Mouse (Mus musculus): ENCODE results near the gene Triobp. TPM values are rescaled to one million over a fixed set of nuclear protein-coding genes. Genes with fewer than 3 reads are reported as not detected.

Triobp gene
- polyA plus RNA-seq, 1 experiment = 35.7 TPM

DNA sequence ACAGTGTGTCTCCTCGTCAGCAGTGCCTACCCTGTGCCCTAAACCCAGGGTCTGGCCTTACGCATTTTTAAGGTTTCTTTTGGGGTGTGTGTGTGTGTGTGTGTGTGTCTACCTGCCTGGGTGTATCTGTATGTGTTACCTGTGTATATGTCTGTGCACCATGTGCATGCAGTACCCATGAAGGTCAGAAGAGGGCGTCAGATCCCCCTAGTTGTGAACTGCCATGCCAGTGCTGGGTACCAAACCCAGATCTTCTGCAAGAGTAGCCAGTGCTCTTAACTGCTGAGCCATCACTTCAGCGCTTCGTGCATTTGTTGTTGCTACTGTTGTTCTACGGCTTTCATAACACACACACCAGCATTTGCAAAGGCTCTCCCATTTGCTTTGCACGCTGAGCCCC, 44.7 kb downstream of the Triobp start:
- H3K79me2 ChIP-seq (ENCODE audit: control insufficient read depth, insufficient read depth) = peaks cover 4% of the 10 kb centered on the region
- H3K36me3 ChIP-seq (ENCODE audit: control insufficient read depth, insufficient read depth) = peaks cover 48% of the 10 kb centered on the region
- H3ac ChIP-seq (ENCODE audit: control insufficient read depth, insufficient read length, low read depth) = no peak overlapping the region
- H3K79me3 ChIP-seq (ENCODE audit: low read depth) = no peaks in the 10 kb centered on the region
- TF ChIP-seq CTCF (IDR thresholded peaks at IDR 0.05; ENCODE audit: control insufficient read depth, insufficient read depth, insufficient read length) = no peak
- TF ChIP-seq MYOD1 (IDR thresholded peaks at IDR 0.05; ENCODE audit: control insufficient read depth, insufficient read length, low read depth) = no peak
- no peak for TF ChIP-seq CEBPB (IDR thresholded peaks at IDR 0.05; ENCODE audit: low read depth)
- TF ChIP-seq MYOG (IDR thresholded peaks at IDR 0.05; ENCODE audit: control insufficient read depth, extremely low read depth, insufficient read length) = no peak
- no peak for TF ChIP-seq MAX (IDR thresholded peaks at IDR 0.05)
- TF ChIP-seq FOSL1 (IDR thresholded peaks at IDR 0.05; ENCODE audit: insufficient read depth, low read length, poor library complexity, severe bottlenecking) = no peak
- no peak for TF ChIP-seq USF1 (IDR thresholded peaks at IDR 0.05; ENCODE audit: low read depth)
- no peaks in the 10 kb centered on the region for H3K27me3 ChIP-seq (ENCODE audit: control insufficient read depth, insufficient read depth, insufficient read length)
- no peak overlapping the region for H3K4me3 ChIP-seq (ENCODE audit: insufficient read depth, poor library complexity, severe bottlenecking)

DNA sequence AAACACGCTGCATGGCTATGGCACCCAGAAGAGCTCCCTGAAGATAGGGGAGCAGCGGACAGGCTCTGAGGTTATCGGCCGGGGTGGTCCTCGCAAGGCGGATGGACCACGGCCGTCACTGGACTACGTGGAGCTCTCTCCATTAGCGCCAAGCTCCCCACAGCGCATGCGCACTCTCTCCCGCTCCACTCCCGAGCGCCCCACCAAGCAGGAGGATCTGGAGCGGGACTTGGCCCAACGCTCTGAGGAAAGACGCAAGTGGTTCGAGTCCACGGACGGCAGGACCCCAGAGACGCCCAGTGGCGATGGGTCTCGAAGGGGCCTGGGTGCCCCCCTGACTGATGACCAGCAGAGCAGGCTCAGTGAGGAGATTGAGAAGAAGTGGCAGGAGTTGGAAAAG, 45.4 kb downstream of the Triobp start:
- H3K4me3 ChIP-seq (ENCODE audit: insufficient read depth, poor library complexity, severe bottlenecking) = no peak overlapping the region
- no peak overlapping the region for H3ac ChIP-seq (ENCODE audit: control insufficient read depth, insufficient read length, low read depth)
- no peaks in the 10 kb centered on the region for H3K79me3 ChIP-seq (ENCODE audit: low read depth)
- no peaks in the 10 kb centered on the region for H3K27me3 ChIP-seq (ENCODE audit: control insufficient read depth, insufficient read depth, insufficient read length)
- TF ChIP-seq CEBPB (IDR thresholded peaks at IDR 0.05; ENCODE audit: low read depth) (no peak), CTCF (IDR thresholded peaks at IDR 0.05; ENCODE audit: control insufficient read depth, insufficient read depth, insufficient read length) (no peak), USF1 (IDR thresholded peaks at IDR 0.05; ENCODE audit: low read depth) (no peak), MYOD1 (IDR thresholded peaks at IDR 0.05; ENCODE audit: control insufficient read depth, insufficient read length, low read depth) (no peak), MAX (IDR thresholded peaks at IDR 0.05) (no peak), FOSL1 (IDR thresholded peaks at IDR 0.05; ENCODE audit: insufficient read depth, low read length, poor library complexity, severe bottlenecking) (no peak), MYOG (IDR thresholded peaks at IDR 0.05; ENCODE audit: control insufficient read depth, extremely low read depth, insufficient read length) (no peak)
- no peaks in the 10 kb centered on the region for H3K79me2 ChIP-seq (ENCODE audit: control insufficient read depth, insufficient read depth)
- peaks cover 48% of the 10 kb centered on the region for H3K36me3 ChIP-seq (ENCODE audit: control insufficient read depth, insufficient read depth)

DNA sequence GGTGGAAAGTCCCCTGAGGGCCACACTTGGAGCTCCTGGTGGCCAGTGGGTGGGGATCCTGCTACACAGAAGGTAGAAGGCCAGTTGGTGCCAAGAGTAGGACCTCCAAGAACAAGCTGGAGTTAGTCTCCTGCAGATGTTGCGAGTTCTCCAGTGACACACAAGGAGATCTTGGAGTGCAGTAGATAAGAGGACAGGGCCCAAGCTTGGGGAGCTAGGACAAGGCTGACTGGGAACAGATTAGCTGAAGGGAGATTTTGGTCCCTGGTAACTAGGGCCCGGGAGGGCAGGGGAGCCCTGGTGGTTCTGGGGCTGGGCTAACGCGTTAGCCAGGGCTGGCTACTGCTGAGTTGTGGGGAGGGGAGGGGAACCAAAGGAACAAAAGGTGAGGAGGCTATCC, 48.4 kb downstream of the Triobp start:
- Histone ChIP-seq H3K79me3 (ENCODE audit: low read depth) (no peaks in the 10 kb centered on the region), H3ac (ENCODE audit: control insufficient read depth, insufficient read length, low read depth) (no peak overlapping the region), H3K36me3 (ENCODE audit: control insufficient read depth, insufficient read depth) (peaks cover 44% of the 10 kb centered on the region), H3K79me2 (ENCODE audit: control insufficient read depth, insufficient read depth) (no peaks in the 10 kb centered on the region), H3K4me3 (ENCODE audit: insufficient read depth, poor library complexity, severe bottlenecking) (no peak overlapping the region), H3K27me3 (ENCODE audit: control insufficient read depth, insufficient read depth, insufficient read length) (no peaks in the 10 kb centered on the region)
- TF ChIP-seq USF1 (IDR thresholded peaks at IDR 0.05; ENCODE audit: low read depth) (no peak), CEBPB (IDR thresholded peaks at IDR 0.05; ENCODE audit: low read depth) (no peak), MYOD1 (IDR thresholded peaks at IDR 0.05; ENCODE audit: control insufficient read depth, insufficient read length, low read depth) (no peak), MAX (IDR thresholded peaks at IDR 0.05) (no peak), MYOG (IDR thresholded peaks at IDR 0.05; ENCODE audit: control insufficient read depth, extremely low read depth, insufficient read length) (no peak), CTCF (IDR thresholded peaks at IDR 0.05; ENCODE audit: control insufficient read depth, insufficient read depth, insufficient read length) (no peak), FOSL1 (IDR thresholded peaks at IDR 0.05; ENCODE audit: insufficient read depth, low read length, poor library complexity, severe bottlenecking) (no peak)

DNA sequence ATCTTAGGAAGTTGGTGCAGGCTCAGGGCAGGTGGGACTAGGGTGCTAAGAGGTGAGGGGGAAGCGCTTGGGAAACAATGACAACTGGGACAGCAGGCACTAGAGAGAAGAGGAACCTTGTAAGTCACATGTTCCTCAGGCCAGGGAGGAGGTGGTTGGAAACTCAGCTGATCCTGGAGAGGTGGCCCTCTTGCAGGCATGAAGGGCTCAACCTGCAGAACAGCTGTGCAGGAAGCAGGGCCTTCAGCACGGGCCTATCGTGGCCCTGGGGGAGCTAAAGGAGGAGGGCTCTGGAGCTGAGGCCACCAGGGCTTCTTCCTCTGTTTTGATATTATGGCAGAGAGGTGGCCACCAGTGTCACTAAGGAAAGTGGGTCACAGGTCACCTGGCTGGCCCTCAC, 49.1 kb downstream of the Triobp start:
- no peak for TF ChIP-seq FOSL1 (IDR thresholded peaks at IDR 0.05; ENCODE audit: insufficient read depth, low read length, poor library complexity, severe bottlenecking)
- TF ChIP-seq CTCF (IDR thresholded peaks at IDR 0.05; ENCODE audit: control insufficient read depth, insufficient read depth, insufficient read length) = no peak
- TF ChIP-seq CEBPB (IDR thresholded peaks at IDR 0.05; ENCODE audit: low read depth) = no peak
- no peak for TF ChIP-seq MYOG (IDR thresholded peaks at IDR 0.05; ENCODE audit: control insufficient read depth, extremely low read depth, insufficient read length)
- TF ChIP-seq USF1 (IDR thresholded peaks at IDR 0.05; ENCODE audit: low read depth) = no peak
- no peak for TF ChIP-seq MAX (IDR thresholded peaks at IDR 0.05)
- no peak for TF ChIP-seq MYOD1 (IDR thresholded peaks at IDR 0.05; ENCODE audit: control insufficient read depth, insufficient read length, low read depth)
- H3K79me2 ChIP-seq (ENCODE audit: control insufficient read depth, insufficient read depth) = no peaks in the 10 kb centered on the region
- no peak overlapping the region for H3K4me3 ChIP-seq (ENCODE audit: insufficient read depth, poor library complexity, severe bottlenecking)
- no peaks in the 10 kb centered on the region for H3K27me3 ChIP-seq (ENCODE audit: control insufficient read depth, insufficient read depth, insufficient read length)
- H3ac ChIP-seq (ENCODE audit: control insufficient read depth, insufficient read length, low read depth) = no peak overlapping the region
- peaks cover 43% of the 10 kb centered on the region for H3K36me3 ChIP-seq (ENCODE audit: control insufficient read depth, insufficient read depth)
- no peaks in the 10 kb centered on the region for H3K79me3 ChIP-seq (ENCODE audit: low read depth)

DNA sequence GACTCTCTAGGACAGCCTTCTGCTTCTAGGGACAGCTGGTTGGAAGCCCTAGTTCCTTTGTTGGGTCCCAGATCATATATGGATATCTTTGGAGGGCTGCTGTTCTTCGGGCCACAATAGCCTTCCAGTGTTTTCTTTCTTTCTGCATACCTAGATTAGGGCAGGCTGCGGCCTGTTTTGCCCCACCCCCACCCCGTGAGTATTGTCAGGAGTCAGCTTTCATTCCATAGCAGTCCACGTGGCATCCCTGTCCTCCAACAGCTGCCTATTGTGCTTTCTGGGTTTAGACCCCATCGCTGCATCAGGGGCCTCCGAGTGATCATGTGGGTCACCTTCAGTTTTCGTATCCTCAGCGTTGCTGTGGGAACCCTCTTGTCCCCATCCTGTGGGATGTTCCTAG, 50.8 kb downstream of the Triobp start:
- Histone ChIP-seq H3K79me2 (ENCODE audit: control insufficient read depth, insufficient read depth) (no peaks in the 10 kb centered on the region), H3K79me3 (ENCODE audit: low read depth) (no peaks in the 10 kb centered on the region), H3K36me3 (ENCODE audit: control insufficient read depth, insufficient read depth) (peaks cover 31% of the 10 kb centered on the region), H3K27me3 (ENCODE audit: control insufficient read depth, insufficient read depth, insufficient read length) (no peaks in the 10 kb centered on the region), H3K4me3 (ENCODE audit: insufficient read depth, poor library complexity, severe bottlenecking) (no peak overlapping the region), H3ac (ENCODE audit: control insufficient read depth, insufficient read length, low read depth) (no peak overlapping the region)
- TF ChIP-seq USF1 (IDR thresholded peaks at IDR 0.05; ENCODE audit: low read depth) (no peak), CTCF (IDR thresholded peaks at IDR 0.05; ENCODE audit: control insufficient read depth, insufficient read depth, insufficient read length) (no peak), MYOG (IDR thresholded peaks at IDR 0.05; ENCODE audit: control insufficient read depth, extremely low read depth, insufficient read length) (no peak), CEBPB (IDR thresholded peaks at IDR 0.05; ENCODE audit: low read depth) (no peak)

DNA sequence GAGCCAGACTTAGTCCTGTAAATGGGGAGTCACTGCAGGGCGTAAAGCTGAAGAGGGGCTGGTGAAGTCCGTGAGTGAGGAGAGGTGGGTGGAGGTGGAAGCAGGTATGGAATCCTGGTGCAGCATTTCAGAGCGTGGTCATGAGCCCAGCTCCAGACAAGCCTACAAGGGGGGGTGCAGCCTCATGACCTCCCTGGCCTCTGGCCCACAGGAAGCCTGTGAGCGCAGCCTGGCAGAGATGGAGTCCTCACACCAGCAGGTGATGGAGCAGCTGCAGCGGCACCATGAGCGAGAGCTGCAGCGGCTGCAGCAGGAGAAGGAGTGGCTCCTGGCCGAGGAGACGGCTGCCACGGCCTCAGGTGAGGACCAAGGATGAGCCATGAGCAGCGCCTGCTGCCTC, 52.1 kb downstream of the Triobp start:
- Histone ChIP-seq H3K79me3 (ENCODE audit: low read depth) (no peaks in the 10 kb centered on the region), H3K36me3 (ENCODE audit: control insufficient read depth, insufficient read depth) (peaks cover 33% of the 10 kb centered on the region), H3K79me2 (ENCODE audit: control insufficient read depth, insufficient read depth) (no peaks in the 10 kb centered on the region), H3K27me3 (ENCODE audit: control insufficient read depth, insufficient read depth, insufficient read length) (no peaks in the 10 kb centered on the region), H3K4me3 (ENCODE audit: insufficient read depth, poor library complexity, severe bottlenecking) (no peak overlapping the region), H3ac (ENCODE audit: control insufficient read depth, insufficient read length, low read depth) (no peak overlapping the region)
- no peak for TF ChIP-seq MAX (IDR thresholded peaks at IDR 0.05)
- no peak for TF ChIP-seq MYOG (IDR thresholded peaks at IDR 0.05; ENCODE audit: control insufficient read depth, extremely low read depth, insufficient read length)
- no peak for TF ChIP-seq USF1 (IDR thresholded peaks at IDR 0.05; ENCODE audit: low read depth)
- TF ChIP-seq CTCF (IDR thresholded peaks at IDR 0.05; ENCODE audit: control insufficient read depth, insufficient read depth, insufficient read length) = no peak
- TF ChIP-seq CEBPB (IDR thresholded peaks at IDR 0.05; ENCODE audit: low read depth) = no peak

Data from C2C12 (cell line).